Mouse (Mus musculus) adipocyte (in vitro differentiated cells): ENCODE measurements around the gene Vmn1r61.

Source experiments
- DNase-seq: peaks from one replicate; pipeline ENCODE4 v3.0.0-alpha.2; 2016; ENCODE audit warnings: low spot score

The Vmn1r61 gene

GRCm38 (mm10) chr7:5613195-5613594 lies at the start of gene Vmn1r61:
Gene Vmn1r61, minus strand, starts transcription at chr7:5613295.
- no peak for DNase-seq
